ENCODE assay signal across 9 mouse cellular contexts in the genomic region with DNA sequence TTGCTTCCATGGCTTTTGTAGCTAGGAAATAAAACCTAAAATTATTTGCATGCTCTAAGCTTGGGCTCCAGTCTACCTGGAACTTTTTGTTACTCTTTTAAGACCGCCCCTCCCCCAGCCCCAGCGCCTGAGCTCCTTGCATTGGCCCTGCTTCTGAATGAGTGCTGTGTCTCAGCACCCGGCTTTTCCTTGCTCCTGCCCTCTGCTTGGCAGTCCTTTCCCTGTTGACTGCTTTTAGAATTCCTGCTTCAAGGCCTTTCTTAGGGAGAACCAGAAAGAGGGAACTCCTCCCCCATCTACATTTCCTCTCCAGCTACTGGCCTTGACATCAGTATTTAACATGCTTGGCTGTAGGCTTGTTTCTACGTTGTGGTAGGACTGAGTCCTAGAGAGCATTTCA. TPM values are rescaled to one million over a fixed set of nuclear protein-coding genes. Genes with fewer than 3 reads are reported as not detected.
DNase-seq lines count a peak whose midpoint lies in the region; TF ChIP-seq lines count a peak whose summit lies in the region.
"Had no signal": no experiment of that assay in that cellular context is flagged by ENCODE, and none has a peak within 500 bp of the region (broad histone marks: within the 10 kb centered on the region; RNA-seq: fewer than 3 reads in every experiment).

No protein-coding gene starts in this region.

- no peaks in the 10 kb centered on the region for H3K9me3 ChIP-seq in heart, embryonic 10.5 days

- 0 out of 2 replicates have a peak overlapping the region, but pooled peaks have one; percentile 19 for H3K4me3 ChIP-seq in heart, embryonic 10.5 days
- H3K4me3 ChIP-seq in small intestine, adult 2 months (ENCODE audit: low read depth, low read length) = 0 out of 2 replicates have a peak overlapping the region, but pooled peaks have one; percentile 10
- H3K4me3 ChIP-seq: erythroblast, embryonic 14.5 days had no signal

- 29% methylated on average over 4 of the region's 4 CpGs for WGBS in heart, embryonic 10.5 days
- WGBS in small intestine, adult 2 months = 41% methylated on average over 4 of the region's 4 CpGs

- no peak for TF ChIP-seq POLR2A in small intestine, adult 2 months (IDR thresholded peaks at IDR 0.05; ENCODE audit: low read depth, low read length)

- no peak for TF ChIP-seq CTCF in small intestine, adult 2 months (IDR thresholded peaks at IDR 0.05; ENCODE audit: extremely low read depth, insufficient read length, insufficient replicate concordance, low read depth, low read length)

- no peak for DNase-seq in heart, embryonic 10.5 days (ENCODE audit: low spot score)
- DNase-seq in heart, adult 8-10 months (ENCODE audit: low spot score) = no peak
- DNase-seq in right cerebral cortex, postnatal 10 days (ENCODE audit: low spot score in 2 of 2) = peak; percentile 66 to 70
- DNase-seq in right cerebral cortex, postnatal 36 days (ENCODE audit: low spot score in 2 of 2) = no peak
- peak; percentile 34 for DNase-seq in layer of hippocampus, adult 9-11 months
- DNase-seq in spleen, postnatal 14 days (ENCODE audit: low spot score in 2 of 2) = no peak
- no peak for DNase-seq in cerebellum, postnatal 4 days (ENCODE audit: low spot score in 2 of 2)

- H3K27ac ChIP-seq in heart, embryonic 10.5 days = no peak overlapping the region
- no peak overlapping the region for H3K27ac ChIP-seq in small intestine, adult 2 months (ENCODE audit: insufficient read depth, low read depth, low read length)

- H3K36me3 ChIP-seq in heart, embryonic 10.5 days = 0 out of 2 replicates have a peak, but pooled peaks cover under 1% of the 10 kb centered on the region
- peaks cover 2% of the 10 kb centered on the region; the same call in 1 of the 2 replicates for H3K36me3 ChIP-seq in small intestine, adult 2 months (ENCODE audit: control insufficient read depth, insufficient read depth, low read length)

- no peaks in the 10 kb centered on the region for H3K27me3 ChIP-seq in heart, embryonic 10.5 days (ENCODE audit: insufficient read depth, poor library complexity, severe bottlenecking)
- no peaks in the 10 kb centered on the region for H3K27me3 ChIP-seq in small intestine, adult 2 months (ENCODE audit: control insufficient read depth, insufficient read depth, low read length)

- H3K4me1 ChIP-seq in heart, embryonic 10.5 days = peaks cover 28% of the 10 kb centered on the region
- H3K4me1 ChIP-seq in small intestine, adult 2 months (ENCODE audit: control insufficient read depth, insufficient read depth, insufficient read length, low read length) = peaks cover 8% of the 10 kb centered on the region

RNA-seq across cellular contexts. Expression of a gene that starts 4.0 kb away (rescaled TPM):
- polyA plus RNA-seq in heart, embryonic 10.5 days (2016; fragmentation: Nextera tagmentation; extraction: Ambion mirVana) = 29.8 and 40.3 TPM in 2 replicates
- total RNA-seq in heart, adult 8-10 months (2022) = 10 to 100 TPM in 1 of 4 experiments, 1 to 10 TPM in 3; 8.3 to 10.4 (median 8.7) TPM
- 85.2 and 214 TPM in 2 replicates for polyA plus RNA-seq in small intestine, adult 2 months (2012; rRNA removed)

RNA-seq across cellular contexts. Expression of a gene that starts 51.3 kb away (rescaled TPM):
- polyA plus RNA-seq in heart, embryonic 10.5 days (2016; fragmentation: Nextera tagmentation; extraction: Ambion mirVana) = 22.5 and 32.2 TPM in 2 replicates
- 10 to 100 TPM in 2 of 4 experiments, 1 to 10 TPM in 2; 8.5 to 13.9 (median 9.3) TPM for total RNA-seq in heart, adult 8-10 months (2022)
- 107 and 148 TPM in 2 replicates for polyA plus RNA-seq in small intestine, adult 2 months (2012; rRNA removed)

RNA-seq across cellular contexts. Expression of a gene that starts 57.0 kb away (rescaled TPM):
- 323 and 356 TPM in 2 replicates for polyA plus RNA-seq in heart, embryonic 10.5 days (2016; fragmentation: Nextera tagmentation; extraction: Ambion mirVana)
- 100 to 1,000 TPM; 481 to 543 (median 507) TPM for total RNA-seq in heart, adult 8-10 months (2022)
- 303 and 423 TPM in 2 replicates for polyA plus RNA-seq in small intestine, adult 2 months (2012; rRNA removed)

Comparison
In these comparisons a context has a peak if more than half of its experiments do, and no peak if none do; other contexts are left out.
1. DNase-seq: peak in right cerebral cortex, postnatal 10 days (2 of 2) and layer of hippocampus, adult 9-11 months (single experiment); none in heart, embryonic 10.5 days (single experiment), heart, adult 8-10 months (single experiment), right cerebral cortex, postnatal 36 days (0 of 2), spleen, postnatal 14 days (0 of 2) and cerebellum, postnatal 4 days (0 of 2).